Mouse (Mus musculus): Measurements from ENCODE around the gene Fcgr3.

DNA sequence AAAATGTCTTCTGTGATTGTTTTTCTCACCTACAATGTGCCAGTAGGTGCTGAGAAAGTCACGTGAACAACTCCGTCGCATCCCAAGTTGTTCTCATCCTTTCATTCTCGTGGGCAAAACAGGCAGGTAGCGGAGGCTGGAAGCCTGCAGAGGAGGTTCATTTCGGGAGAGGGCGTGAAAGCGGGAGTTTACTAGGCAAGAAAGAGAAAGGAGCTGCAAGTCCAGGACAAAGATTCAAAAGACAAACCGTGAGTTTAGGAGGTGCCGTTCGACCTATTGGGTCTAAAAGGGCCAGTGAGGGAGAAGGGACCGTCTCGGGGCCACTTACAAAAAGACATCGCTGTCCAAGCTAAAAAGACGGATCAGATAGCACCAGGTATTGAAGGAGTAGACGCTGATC lies 31.5 kb downstream of the Fcgr3 start:
- TF ChIP-seq CTCF (conservative IDR thresholded peaks at IDR 0.05; ENCODE audit: low read length): no peak
- no peak for TF ChIP-seq NANOG (IDR thresholded peaks at IDR 0.05; ENCODE audit: borderline replicate concordance, low read length)

Data from E14TG2a.4 (cell line).